ENCODE assay signal across 26 mouse cellular contexts in the genomic region with DNA sequence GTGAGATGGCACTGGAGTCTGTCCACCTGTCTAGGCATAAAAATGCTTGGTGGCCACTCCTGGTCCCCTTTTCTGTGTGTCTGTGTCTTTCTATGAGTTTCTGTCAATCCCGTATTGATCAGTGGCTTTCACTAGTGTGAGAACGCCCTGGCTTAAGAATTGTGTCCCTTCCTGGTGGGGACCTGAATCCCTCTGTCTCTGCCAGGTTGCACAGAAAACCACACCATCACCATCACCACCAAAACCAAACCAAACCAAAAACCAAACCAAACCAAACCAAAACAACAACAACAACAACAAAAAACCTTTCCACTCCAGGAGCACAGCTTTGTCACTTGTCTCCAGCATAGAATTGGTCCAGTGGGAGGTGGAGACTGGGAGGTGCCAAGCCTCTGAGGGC. TPM values are rescaled to one million over a fixed set of nuclear protein-coding genes. Genes with fewer than 3 reads are reported as not detected.
A peak's percentile ranks its signal among the peaks of the same experiment; 100 is the strongest.
DNase-seq lines count a peak whose midpoint lies in the region; TF ChIP-seq lines count a peak whose summit lies in the region.
"Had no signal": no experiment of that assay in that cellular context is flagged by ENCODE, and none has a peak within 500 bp of the region (broad histone marks: within the 10 kb centered on the region; RNA-seq: fewer than 3 reads in every experiment).

No protein-coding gene starts in this region.

- WGBS in heart, embryonic 10.5 days = 60% methylated on average over 2 of the region's 2 CpGs
- 78% methylated on average over 2 of the region's 2 CpGs for WGBS in kidney, adult 2 months

- no peak for TF ChIP-seq CTCF in kidney, adult 2 months (conservative IDR thresholded peaks at IDR 0.05; ENCODE audit: insufficient read depth, insufficient read length, low read depth, low read length)

- H3K4me1 ChIP-seq in heart, embryonic 10.5 days = peaks cover 23% of the 10 kb centered on the region
- peaks cover 16% of the 10 kb centered on the region for H3K4me1 ChIP-seq in brown adipose tissue, adult 24 weeks (ENCODE audit: control insufficient read depth, insufficient read depth, insufficient read length, low read length)
- H3K4me1 ChIP-seq in kidney, adult 2 months (ENCODE audit: control insufficient read depth, insufficient read depth, low read length) = no peaks in the 10 kb centered on the region
- H3K4me1 ChIP-seq: forebrain, embryonic 15.5 days had no signal

- H3K9me3 ChIP-seq in heart, embryonic 10.5 days = no peaks in the 10 kb centered on the region
- H3K9me3 ChIP-seq: embryonic facial prominence, embryonic 13.5 days; embryonic facial prominence, embryonic 15.5 days; forebrain, embryonic 10.5 days; forebrain, embryonic 12.5 days; forebrain, embryonic 15.5 days had no signal

- no peaks in the 10 kb centered on the region for H3K36me3 ChIP-seq in heart, embryonic 10.5 days
- H3K36me3 ChIP-seq in kidney, adult 2 months (ENCODE audit: control insufficient read depth, insufficient read depth, low read length) = no peaks in the 10 kb centered on the region
- H3K36me3 ChIP-seq: embryonic facial prominence, embryonic 13.5 days; embryonic facial prominence, embryonic 15.5 days; forebrain, embryonic 10.5 days; forebrain, embryonic 12.5 days; forebrain, embryonic 15.5 days had no signal

- peak; percentile 1 for DNase-seq in adrenal gland, postnatal 14 days
- no peak for DNase-seq in adrenal gland, postnatal 4 days (ENCODE audit: low spot score in 2 of 2)
- DNase-seq in heart, adult 11 months = peak; percentile 64
- DNase-seq in heart, embryonic 10.5 days (ENCODE audit: low spot score) = no peak
- peak; percentile 30 for DNase-seq in CD4-positive helper T cell, adult 2 months (ENCODE audit: low read depth, low spot score)
- DNase-seq in kidney, adult 2 months = no peak
- DNase-seq in layer of hippocampus, adult 9-11 months = no peak
- DNase-seq: adrenal gland, adult 8-10 months; adrenal gland, postnatal 25 days; B cell, adult 2 months; cerebellum, adult 11 months; cerebellum, adult 18-20 months; cerebellum, adult 8-10 months; cerebellum, adult 9-11 months; cerebellum, postnatal 14 days; cerebellum, postnatal 36 days; embryo, embryonic 11 days; forebrain, postnatal 0 days had no signal

- no peak for TF ChIP-seq POLR2A in kidney, adult 2 months (IDR thresholded peaks at IDR 0.05; ENCODE audit: low read depth, low read length)

- no peak overlapping the region for H3K27ac ChIP-seq in heart, embryonic 10.5 days
- H3K27ac ChIP-seq in brown adipose tissue, adult 24 weeks (replicated peaks; ENCODE audit: low read depth, low read length) = peak overlapping the region; percentile 59
- H3K27ac ChIP-seq in kidney, adult 2 months (ENCODE audit: insufficient read depth, low read depth, low read length) = no peak overlapping the region; the same call in 1 of the 2 replicates
- H3K27ac ChIP-seq: embryonic facial prominence, embryonic 15.5 days; forebrain, embryonic 10.5 days; forebrain, embryonic 12.5 days; forebrain, embryonic 15.5 days had no signal

- no peak overlapping the region for H3K4me3 ChIP-seq in heart, embryonic 10.5 days
- no peak overlapping the region for H3K4me3 ChIP-seq in brown adipose tissue, adult 24 weeks (ENCODE audit: insufficient read depth, low read depth, low read length)
- H3K4me3 ChIP-seq in kidney, adult 2 months (ENCODE audit: insufficient read depth, low read depth, low read length) = no peak overlapping the region
- H3K4me3 ChIP-seq: embryonic facial prominence, embryonic 13.5 days; embryonic facial prominence, embryonic 15.5 days; erythroblast, embryonic 14.5 days; forebrain, embryonic 10.5 days; forebrain, embryonic 12.5 days; forebrain, embryonic 15.5 days had no signal

- no peaks in the 10 kb centered on the region for H3K27me3 ChIP-seq in heart, embryonic 10.5 days (ENCODE audit: insufficient read depth, poor library complexity, severe bottlenecking)
- no peaks in the 10 kb centered on the region for H3K27me3 ChIP-seq in kidney, adult 2 months (replicated peaks; ENCODE audit: control insufficient read depth, insufficient read depth, low read length)
- H3K27me3 ChIP-seq: embryonic facial prominence, embryonic 13.5 days; embryonic facial prominence, embryonic 15.5 days; forebrain, embryonic 12.5 days; forebrain, embryonic 15.5 days; Patski had no signal

RNA-seq across cellular contexts. Expression of gene Klhl25, which starts 55.0 kb away (rescaled TPM):
- total RNA-seq in adrenal gland, postnatal 14 days (2021) = 12.5 and 14.3 TPM in 2 replicates
- total RNA-seq in adrenal gland, postnatal 4 days (2021) = 10 to 100 TPM; 15.7 to 18.4 TPM
- 12.7 and 15.0 TPM in 2 replicates for polyA plus RNA-seq in heart, embryonic 10.5 days (2016; fragmentation: Nextera tagmentation; extraction: Ambion mirVana)
- polyA plus RNA-seq in brown adipose tissue, adult 24 weeks (2012; ENCODE audit: insufficient read depth, insufficient read length, missing spikeins) = 4.7 and 8.6 TPM in 2 replicates
- 11.7 and 11.8 TPM in 2 replicates for polyA plus RNA-seq in kidney, adult 2 months (2012; rRNA removed)

Comparison
In these comparisons a context has a peak if more than half of its experiments do, and no peak if none do; other contexts are left out.
1. DNase-seq: peak in adrenal gland, postnatal 14 days (single experiment), heart, adult 11 months (single experiment) and CD4-positive helper T cell, adult 2 months (single experiment); none in adrenal gland, postnatal 4 days (0 of 2), heart, embryonic 10.5 days (single experiment), kidney, adult 2 months (single experiment) and layer of hippocampus, adult 9-11 months (single experiment).